Mouse (Mus musculus) v-Abl transformed pro-B cells (cell line): Measurements from ENCODE around the gene Hist1h2ac.

Source experiments
- in situ Hi-C, 2 experiments: fragments of 400-800 bp; cut with MboI; formaldehyde crosslinking; loops; one replicate each; pipeline ENCODE4 v1.15.1; 2025; ENCODE audit not compliant: unreplicated experiment in 2 of 2

The Hist1h2ac gene

DNA sequence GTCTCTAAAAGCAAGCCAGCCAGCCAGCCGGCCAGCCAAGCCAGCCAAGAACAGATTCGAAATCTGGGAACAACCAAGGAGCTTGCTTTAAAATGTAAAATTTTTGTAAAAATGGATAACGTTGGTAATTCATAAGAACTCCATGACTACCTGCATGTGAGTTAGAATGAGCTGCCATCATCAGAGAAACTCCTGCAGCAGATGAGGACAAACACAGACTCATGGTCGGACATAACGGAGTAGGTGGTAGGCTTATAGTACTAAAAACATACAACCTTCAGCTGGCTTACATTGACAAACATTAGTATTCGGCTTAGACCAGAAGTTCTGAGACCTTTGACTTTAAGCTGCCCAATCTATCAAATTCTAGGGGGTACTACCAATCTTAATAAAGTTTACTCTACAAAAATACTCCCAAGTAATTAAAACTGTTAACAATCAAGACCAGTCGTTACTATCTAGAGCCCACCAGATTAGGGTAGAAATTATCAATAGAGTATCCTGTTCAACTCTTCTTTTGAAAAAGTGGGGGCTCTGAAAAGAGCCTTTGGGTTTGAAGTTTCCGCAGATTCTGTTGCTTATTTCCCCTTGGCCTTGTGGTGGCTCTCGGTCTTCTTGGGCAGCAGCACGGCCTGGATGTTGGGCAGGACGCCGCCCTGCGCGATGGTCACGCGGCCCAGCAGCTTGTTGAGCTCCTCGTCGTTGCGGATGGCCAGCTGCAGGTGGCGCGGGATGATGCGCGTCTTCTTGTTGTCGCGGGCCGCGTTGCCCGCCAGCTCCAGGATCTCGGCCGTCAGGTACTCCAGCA lies 597 bp downstream of the Hist1h2ac start:
- in situ Hi-C loops = loop anchor here (5.0 to 10.0 kb wide), 3 partner anchors 51 to 1858 kb away; partner anchors contain the start of gene Hist1h1c (in 1 of the 2)

DNA sequence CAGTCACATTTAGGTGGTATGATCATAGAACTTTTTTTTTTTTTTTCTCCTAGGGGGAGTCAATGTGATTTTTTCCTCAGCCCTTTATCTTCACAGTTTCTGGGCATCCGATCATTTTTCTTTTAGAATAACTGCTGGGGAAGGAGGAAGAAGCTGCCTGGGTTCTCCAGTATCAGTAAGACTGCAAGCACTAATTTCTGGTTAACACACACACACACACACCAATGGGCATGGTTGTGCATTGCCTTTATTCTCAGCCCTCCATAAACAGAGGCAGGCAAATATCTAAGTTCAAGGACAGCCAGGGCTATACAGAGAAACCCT lies 1.2 kb downstream of the Hist1h2ac start:
- in situ Hi-C loops = loop anchor here (5.0 to 10.0 kb wide), 3 partner anchors 50 to 1858 kb away; partner anchors contain the start of gene Hist1h1c (in 1 of the 2)

DNA sequence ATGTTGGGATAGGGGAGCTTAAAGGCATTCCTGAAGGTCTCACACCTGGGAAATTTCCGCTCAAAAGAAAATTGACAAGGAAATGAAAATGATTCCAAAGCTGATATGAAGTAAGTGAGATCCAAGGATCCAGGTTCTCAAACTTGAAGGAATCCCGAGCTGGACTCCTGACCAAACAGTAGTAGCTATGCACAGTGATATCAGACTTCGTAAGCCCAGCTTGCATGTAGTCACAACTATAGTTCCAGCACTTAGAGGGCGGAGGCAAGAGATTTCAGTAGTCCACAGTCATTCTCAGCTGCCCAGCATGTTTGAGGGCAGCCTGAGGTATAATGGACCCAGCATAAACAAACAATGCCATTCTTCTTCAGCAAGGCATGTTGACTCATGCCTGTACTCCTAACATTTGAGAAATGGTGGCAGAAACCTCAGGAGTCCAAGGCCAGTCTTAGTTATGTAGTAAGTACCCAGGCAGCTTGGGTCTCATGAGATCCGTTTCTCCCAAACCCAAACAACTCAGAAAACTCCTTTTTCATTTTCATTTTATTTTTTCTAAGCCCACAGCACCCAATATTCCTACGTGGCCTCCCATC lies 1.7 kb downstream of the Hist1h2ac start:
- in situ Hi-C loops = loop anchor here (5.0 to 10.0 kb wide), 3 partner anchors 50 to 1857 kb away; partner anchors contain the start of gene Hist1h1c (in 1 of the 2)

DNA sequence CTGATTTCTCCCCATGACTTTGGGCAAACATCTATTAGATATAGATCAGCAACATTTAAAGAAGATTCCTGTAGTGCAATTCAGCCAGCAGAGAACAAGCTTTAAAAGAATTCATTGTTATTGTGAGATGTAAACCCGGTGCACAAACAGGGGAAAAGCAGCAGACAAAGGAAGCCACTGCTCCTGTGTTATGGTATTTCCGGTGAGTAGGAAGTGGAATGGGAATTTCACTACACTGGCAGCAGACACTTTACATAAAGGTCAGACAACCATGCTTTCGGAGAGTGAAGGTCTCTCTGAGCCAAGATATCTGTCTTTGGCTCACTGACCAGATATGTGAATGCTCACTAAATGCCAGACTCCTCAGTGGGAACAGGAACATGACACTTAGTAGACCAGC lies 21.2 kb downstream of the Hist1h2ac start:
- in situ Hi-C loops = no loop called here

DNA sequence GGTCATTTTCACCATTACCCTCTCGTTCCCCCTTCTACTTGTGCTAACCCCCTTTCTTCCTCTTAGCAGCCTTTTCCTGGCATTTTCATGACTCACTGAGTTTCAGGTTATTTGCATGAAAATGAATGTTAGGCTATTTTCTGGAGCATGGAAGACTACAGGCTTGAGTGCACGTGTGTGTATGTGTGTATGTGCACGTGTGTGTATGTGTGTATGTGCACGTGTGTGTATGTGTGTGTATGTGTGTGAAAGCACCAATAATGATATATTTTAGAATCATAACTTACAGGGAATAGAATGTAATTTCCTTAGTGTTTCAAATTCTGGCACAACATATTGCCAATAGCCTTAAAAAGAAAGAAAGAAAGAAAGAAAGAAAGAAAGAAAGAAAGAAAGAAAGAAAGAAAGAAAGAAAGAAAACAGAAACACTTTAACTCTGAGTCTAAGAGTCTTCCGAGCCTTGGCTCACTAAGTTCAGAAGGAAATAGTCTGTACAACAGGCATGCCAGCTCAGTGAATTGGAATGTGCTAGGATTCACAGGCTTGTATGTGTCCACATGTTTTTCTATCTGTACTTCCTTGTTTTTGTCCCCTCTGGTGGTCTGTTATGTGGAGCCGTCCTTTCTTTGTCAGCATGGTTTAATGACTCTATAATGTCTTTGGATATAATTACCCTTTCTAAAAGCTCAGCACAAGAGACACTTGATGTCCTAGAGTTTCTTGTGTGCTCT lies 23.9 kb downstream of the Hist1h2ac start:
- in situ Hi-C loops = no loop called here
